Mouse (Mus musculus): ENCODE measurements at regions not wholly inside any gene's neighbourhood (a gene's known extent, or its start where the extent isn't known, plus 50 kb on each side); places are given as distances from the start of the nearest gene placed in this dataset.

DNA sequence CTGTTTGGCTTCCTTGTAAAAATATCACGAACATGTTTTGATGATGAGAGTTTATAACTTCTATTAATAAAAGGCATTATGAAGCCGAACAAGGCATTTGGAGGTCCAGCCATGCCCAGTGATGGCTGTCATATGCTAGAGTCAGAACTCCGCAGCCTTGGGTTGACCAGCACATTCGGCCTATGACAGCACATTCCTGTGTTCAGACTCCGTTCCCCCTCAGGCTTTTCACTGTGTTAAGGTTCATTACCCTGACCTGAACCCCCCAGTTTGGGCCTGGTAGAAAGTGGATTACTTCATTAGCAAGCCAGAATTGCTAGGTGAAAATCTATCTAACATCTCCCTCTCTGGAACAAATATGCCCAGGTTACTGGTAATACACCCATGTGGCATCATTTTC is 286.2 kb upstream of the Ddhd1 start:
- TF ChIP-seq MEF2A (IDR thresholded peaks at IDR 0.05; ENCODE audit: extremely low read depth, insufficient replicate concordance, low read depth, low read length, poor library complexity, severe bottlenecking): no peak
- no peak for TF ChIP-seq ZC3H11A (IDR thresholded peaks at IDR 0.05; ENCODE audit: low read depth, low read length)
- no peak for TF ChIP-seq CTCF (IDR thresholded peaks at IDR 0.05 in 2 of 3, conservative IDR thresholded peaks at IDR 0.05 in 1 of 3; ENCODE audit: control insufficient read depth in 1 of 3, insufficient read depth in 1 of 3, low read depth in 2 of 3, low read length in 3 of 3, poor library complexity in 1 of 3, severe bottlenecking in 1 of 3)
- no peak for TF ChIP-seq EP300 (IDR thresholded peaks at IDR 0.05; ENCODE audit: low read depth in 1 of 2, low read length in 2 of 2)
- no peak for TF ChIP-seq CHD2 (IDR thresholded peaks at IDR 0.05; ENCODE audit: low read length)
- no peak for TF ChIP-seq POLR2A (IDR thresholded peaks at IDR 0.05; ENCODE audit: control insufficient read depth in 1 of 2, insufficient read depth in 1 of 2, low read depth in 1 of 2, low read length in 2 of 2, poor library complexity in 1 of 2)
- no peak for TF ChIP-seq MXI1 (IDR thresholded peaks at IDR 0.05; ENCODE audit: low read depth, low read length)
- no peak for TF ChIP-seq GATA1 (IDR thresholded peaks at IDR 0.05; ENCODE audit: low read depth, low read length)
- no peak for TF ChIP-seq MAX (IDR thresholded peaks at IDR 0.05; ENCODE audit: low read length)
- TF ChIP-seq ZKSCAN1 (IDR thresholded peaks at IDR 0.05; ENCODE audit: low read depth, low read length): no peak
- TF ChIP-seq ZMIZ1 (IDR thresholded peaks at IDR 0.05; ENCODE audit: low read depth, low read length): no peak
- no peak for TF ChIP-seq KAT2A (conservative IDR thresholded peaks at IDR 0.05; ENCODE audit: low read depth, low read length)
- TF ChIP-seq SIN3A (IDR thresholded peaks at IDR 0.05; ENCODE audit: low read length): no peak

Data from MEL (cell line).